Mouse (Mus musculus) layer of hippocampus, postnatal 25 days (tissue): ENCODE measurements around the gene Tspan1. TPM values are rescaled to one million over a fixed set of nuclear protein-coding genes. Genes with fewer than 3 reads are reported as not detected.

Experiments used
- DNase-seq, 2 experiments: peaks; one replicate each; pipeline ENCODE4 v3.0.0; 2022; ENCODE audit warnings: mixed read lengths in 2 of 2, low spot score in 1 of 2; ENCODE audit errors: extremely low spot score in 1 of 2
- total RNA-seq, 2 experiments: library from RNA; stranded (reverse); gene quantifications; 2 replicates each; pipeline ENCODE4 v1.2.3; 2021

The Tspan1 gene
- not detected for total RNA-seq

DNA sequence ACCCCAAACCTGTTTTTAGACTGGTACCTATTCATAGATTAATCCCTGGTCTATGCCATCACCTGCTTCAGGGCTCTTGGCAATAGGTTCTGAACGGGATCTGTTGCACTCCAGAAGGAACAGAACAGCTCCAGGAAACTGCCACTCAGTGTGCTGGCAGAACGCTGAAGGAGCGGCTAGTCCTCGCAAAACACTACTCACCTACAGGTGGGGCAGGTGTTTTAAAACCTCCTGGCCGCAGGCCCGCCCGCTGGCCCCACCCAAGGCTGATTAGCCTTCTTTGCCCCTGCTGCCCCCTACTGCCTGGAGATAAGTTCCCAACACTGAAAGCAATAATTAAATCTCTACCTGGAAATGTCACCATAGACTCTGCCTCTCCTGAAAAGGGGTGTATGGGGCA, at the start of gene Tspan1:
TSS of gene Tspan1 (minus strand) at position 198 of the 400 bp plus-strand sequence.
- DNase-seq = no peak

DNA sequence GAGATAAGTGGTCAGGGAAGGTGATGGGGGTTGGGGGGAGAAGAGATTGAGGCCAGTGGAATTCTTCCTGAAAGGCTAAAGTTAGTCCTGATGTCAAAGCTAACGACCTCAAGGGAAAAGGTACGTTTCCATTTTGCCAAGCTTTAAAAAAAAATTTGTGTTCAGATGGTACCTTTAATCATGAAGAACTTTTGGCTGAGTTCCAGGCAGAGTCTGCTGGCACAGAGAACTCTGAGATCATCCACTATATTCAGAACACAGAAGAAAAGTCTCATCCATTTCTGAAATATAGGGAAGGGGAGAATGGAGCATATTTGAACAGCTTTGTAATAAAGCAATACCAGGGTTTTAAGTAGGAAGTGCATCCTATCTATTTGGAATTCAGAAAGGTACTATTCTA, 49.6 kb upstream of the Tspan1 start:
- DNase-seq = no peak

DNA sequence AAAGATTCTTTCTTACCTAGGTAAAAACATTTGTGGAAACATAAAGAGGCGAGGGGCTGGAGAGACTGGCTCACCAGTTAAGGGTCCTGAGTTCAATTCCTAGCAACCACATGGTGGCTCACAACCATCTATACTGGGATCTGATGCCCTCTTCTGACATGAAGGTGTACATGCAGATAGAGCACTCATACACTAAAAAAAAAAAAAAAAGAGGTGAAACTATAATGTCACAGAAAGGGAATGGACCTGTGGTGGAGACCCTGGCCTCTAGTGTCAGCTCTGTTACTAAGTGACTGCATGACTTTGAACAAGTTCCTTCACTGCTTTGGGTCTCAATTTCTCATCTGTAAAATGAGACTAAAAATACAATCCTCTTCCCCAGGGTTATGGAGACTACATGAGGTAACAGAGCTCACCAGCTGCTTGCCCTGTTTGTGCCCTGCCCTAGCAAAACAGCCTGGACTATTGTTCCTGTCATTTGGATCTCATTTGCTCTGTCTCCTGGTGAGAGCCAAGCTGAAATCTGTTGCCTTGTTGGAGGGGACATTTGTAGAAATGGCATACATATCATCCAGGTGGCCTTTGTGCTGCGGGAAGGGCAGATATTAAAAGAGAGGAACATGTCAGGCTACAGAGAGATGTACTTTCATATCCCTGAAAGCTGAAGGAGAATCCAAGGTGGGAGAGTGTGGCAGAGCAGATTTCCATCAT, 48.6 kb upstream of the Tspan1 start:
- no peak for DNase-seq

DNA sequence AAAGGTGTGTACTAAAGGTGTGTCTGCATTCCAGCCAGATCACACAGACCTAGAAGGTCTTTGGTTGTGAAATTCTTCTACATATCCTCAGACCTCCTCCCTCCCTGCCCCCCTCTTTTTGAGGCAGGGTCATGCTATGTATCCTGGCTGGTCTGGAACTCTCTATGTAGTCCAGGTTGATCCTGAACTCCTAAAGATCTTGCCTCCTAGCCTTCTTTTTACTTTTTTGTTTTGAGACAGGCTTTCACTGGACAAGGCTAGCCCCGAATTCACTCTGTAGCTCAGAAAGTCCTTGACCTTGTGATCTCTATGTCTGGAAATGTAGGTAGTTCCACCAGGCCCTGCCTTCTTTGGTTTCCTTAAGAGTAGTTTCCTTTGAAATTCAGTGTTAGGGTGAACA, 41.5 kb upstream of the Tspan1 start:
- no peak for DNase-seq

DNA sequence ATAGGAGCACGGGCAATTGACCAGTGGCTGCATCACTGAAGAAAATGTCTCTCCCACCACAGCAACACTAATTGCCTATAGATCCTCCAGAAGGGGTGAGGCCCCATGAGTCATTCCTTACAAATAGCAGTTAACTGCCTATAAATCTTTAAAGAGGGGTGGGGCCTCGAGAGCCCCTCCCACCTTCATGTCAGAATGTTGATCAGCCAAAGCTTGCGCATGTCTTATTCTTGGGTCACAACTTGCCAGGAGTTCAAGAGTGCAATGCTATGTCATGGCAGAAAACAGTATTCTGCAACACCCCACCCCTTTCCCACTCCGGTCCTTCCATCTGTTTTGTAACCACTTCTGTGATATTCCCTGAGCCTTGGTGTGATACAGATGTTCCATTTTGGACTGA, 39.1 kb upstream of the Tspan1 start:
- no peak for DNase-seq

DNA sequence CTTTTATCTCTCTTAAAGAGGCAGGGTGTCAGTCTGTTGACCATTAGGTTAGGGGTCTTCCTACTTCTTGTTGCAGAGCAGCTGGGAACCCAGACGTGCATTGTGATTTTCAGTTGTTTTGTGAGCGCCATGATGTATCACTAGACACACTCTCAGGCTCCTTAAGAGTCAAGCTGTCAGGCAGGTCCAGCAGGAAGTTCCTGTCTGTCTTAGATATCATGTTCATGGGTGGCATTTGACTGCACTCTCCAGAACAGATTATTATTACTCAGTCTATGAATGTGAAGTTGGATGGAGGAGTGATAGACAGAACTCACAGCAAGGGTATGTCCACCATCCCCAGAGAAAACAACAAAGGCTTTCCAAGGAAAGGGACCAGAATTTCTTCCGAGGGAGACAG, 37.0 kb upstream of the Tspan1 start:
- no peak for DNase-seq

DNA sequence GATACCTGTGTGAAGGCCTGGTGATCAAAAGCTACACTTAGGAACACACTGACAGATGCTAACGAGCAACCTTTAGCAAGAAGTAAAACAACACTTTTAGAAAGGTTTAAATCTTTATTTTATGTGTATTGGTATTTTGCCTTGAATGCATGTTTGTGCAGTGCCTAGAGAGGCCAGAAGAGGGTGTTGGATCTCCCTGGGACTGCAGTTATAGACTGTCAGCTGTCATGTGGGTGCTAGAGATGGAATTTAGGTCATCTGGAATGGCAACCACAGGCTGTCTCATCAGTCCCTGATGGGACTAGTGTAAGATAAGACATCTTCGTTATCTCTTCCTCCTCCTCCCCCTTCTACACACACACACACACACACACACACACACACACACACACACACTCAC, 31.0 kb upstream of the Tspan1 start:
- DNase-seq = no peak

DNA sequence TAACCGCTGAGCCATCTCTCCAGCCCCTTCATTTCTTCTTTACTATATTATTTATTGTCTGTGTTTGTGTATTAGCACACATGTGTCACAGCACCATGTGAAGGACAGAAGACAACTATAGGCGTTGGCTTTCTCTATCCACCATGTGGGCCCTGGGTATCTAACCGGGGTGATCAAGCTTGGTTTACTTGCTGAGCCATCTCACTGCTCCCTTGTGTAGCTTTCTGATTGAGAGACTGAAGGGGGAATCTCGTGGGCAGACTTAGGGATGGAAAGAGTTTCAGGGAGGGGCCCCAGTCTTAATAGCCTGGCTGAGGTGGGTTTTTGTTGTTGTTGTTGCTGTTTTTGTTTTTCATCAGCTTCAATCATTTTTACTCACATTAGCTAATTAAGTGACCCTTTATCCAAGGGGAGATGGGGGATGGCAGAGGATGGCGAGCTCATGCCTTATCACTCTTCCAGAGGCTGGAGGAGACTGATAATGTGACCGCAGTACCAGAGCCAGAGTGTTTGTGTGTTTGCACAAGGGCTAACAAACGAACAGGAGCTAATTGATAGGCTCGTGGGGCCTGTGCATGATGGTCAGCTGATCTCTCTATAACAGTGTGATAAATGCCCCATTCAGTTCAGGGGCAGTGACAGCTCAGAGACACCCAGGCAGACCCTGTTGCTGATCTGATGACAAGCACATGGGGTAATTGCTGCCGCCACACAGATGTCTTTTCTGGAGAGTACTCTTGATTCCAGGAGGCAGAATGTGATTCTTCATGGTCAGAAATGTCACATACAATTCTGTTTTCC, 26.4 kb upstream of the Tspan1 start:
- DNase-seq = no peak

DNA sequence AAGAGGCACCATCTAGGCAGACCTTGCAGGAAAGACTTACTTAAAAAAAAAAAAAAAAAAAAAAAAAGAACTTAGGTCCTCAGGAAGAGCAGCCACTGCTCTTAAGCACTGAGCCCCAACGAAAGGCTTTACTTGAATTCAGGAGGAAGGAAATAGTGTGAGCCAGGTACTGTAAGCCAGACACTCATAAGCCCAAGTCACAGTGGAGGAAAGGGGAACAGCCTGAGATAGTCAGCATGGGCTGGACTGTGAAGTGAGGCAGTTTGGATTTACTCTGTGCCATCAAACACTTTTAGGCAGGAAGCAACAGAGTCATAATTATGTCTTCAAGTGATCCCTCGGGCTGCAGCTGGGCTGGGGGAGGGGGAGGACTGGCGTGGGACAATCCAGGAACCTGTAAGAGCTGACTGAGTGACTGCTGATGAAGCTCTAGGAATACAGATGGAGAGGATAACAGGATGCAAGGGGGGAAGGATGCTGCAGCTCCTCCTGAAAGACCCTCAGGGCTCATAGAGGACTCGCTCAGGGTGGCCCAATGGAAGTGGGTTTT, 25.0 kb upstream of the Tspan1 start:
- DNase-seq = no peak

DNA sequence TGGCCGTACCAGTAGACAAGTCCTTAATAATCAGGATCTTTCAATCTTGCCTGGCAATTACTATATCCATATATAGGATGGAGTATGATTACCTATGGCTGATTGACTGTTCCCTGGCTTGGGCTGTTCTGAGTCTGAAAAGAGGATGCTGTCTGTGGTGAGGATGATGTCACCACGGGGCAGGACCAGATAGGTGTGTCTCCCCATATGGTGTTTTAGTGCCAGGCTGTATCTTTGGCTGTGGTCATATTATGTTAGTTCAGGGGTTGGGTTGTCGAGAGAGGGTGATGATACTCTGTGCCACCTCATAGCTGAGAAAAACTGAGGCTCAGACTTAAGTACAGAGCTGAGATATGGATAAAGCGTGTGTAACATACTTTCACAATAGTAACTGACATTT, 17.7 kb upstream of the Tspan1 start:
- no peak for DNase-seq

DNA sequence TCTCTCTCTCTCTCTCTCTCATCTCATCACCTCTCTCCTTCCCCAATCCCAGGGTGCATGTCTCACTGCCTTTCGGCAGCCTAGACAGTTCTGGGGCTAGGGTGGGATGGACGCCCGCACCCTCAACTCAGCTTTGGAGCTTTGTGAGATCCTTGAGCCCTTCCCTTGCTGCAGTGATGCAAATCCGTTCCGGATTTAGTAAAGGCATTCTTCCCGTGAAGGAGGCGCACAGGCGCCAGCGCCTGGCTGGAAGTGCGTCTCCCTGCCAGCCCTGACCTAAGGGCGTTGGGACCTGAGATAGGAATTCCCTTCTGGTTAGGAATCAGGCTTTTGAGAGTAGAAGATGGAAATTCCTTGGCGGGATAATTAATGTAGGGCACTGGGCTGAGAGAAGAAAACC, 15.3 kb upstream of the Tspan1 start:
- no peak for DNase-seq

DNA sequence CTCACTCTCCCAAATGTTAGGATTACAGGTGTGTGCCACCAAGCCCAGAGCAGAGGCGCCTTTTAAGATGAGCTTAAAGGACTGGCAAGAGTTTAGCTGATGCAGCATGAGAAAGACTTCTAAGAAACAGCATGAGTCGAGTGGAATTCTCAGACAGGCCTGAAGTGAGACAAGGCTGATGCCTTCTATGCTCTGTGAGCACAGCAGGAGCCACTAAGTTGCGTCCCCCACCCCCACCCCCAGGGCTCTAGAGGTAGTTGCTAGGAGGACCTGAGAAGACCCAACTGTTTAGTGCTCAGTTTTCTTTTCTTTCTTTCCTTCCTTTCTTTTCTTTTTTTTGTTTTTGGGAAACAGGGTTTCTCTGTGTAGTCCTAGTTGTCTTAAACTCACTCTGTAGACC, 14.7 kb upstream of the Tspan1 start:
- no peak for DNase-seq

DNA sequence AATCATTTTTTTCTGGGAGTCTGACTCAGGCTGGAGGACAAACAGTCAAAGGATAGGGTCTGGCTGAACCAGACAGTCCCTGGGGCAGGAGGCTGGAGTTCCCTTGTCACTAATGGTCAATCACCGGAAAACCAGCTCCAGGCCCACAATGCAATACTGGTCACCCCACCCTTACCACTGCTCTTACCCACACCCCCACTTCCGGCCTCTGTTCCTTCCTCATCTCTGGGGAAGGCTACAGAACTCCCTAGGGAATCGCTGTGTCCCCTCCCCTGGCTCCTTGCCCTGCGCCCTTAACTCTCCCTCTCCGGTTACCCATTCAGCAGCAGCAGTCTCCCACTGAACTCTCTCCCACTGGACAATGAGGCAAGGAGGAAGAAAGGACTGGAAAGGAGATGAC, 9.7 kb upstream of the Tspan1 start:
- DNase-seq = no peak

DNA sequence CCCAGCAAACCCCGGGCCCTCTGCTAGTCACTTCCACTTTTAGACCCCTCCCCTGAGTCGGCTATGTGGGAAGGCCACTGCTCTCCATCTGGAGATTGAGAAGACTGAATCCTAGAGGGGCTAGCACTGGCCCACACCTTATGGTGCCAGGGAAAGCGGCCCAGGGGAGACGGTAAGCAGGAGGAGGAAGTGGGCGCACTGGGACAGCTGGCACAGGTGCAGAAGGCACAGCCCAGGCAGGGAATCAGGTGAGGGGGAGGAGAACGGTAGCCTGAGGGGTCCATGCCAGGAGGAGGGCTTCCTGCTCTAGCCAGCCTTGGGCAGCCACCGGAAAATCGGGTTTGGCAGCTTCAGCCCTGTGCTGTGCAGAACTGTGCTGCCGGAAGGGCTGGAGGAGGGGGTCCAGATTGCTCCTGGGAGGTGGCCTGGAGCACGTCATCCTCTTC, 9.2 kb upstream of the Tspan1 start:
- DNase-seq = peak; percentile 44 to 59

DNA sequence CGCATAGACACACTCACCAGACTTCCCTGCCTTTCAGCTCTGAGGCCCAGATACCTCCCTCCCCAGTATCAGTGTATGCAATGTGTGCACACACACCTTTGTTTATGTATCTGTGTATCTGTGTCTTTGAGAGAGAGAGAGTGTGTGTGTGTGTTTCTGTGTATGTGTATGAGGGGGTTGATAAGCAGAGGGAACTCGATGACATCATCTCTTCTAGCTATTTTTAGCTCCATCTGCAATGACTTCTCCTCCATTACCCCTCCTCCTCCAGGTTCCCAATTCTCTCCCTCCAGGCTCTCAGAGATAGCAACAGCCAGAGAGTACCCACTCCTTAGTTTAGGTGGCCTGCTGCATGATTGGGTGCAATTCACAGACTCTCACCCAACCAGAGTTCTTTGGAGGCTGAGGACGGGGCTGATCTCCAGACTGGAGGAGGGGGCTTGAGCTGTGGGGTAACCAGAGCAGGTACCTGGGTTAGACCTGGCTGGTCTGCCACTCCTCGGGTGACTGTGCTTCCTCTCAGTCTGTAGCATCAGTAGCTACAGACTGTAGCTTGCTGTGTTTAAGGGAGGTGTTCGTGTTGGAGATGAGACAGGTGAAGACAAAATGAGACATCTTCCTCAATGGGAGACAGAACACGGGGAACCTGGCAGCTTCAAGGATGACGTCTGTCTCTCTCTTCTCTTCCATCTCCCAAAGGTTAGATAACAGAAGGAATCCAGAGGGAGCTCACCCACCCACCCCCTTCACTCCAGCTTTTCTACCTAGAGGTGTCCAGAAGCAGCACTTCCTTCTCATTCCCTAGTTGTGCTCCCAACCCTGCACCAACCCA, 8.5 kb upstream of the Tspan1 start:
- no peak for DNase-seq

DNA sequence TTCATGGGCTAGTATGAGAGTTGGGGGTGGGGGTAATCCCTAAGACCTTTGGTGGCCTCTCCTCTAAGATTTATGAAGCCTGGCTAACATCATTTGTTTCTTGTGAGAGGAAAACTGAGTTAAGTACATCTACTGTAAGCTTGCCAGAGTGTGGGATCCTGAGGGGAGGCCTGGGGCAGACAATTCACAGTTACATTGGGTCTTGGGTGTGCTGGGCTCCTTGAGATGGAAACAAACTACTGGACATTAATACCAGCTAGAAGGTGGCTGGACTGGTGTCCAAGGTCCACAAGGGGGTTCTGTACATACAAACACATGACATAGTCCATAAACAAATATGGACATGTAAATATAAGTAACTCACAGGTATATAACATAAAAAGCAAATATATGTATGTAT, 7.7 kb upstream of the Tspan1 start:
- DNase-seq = no peak

DNA sequence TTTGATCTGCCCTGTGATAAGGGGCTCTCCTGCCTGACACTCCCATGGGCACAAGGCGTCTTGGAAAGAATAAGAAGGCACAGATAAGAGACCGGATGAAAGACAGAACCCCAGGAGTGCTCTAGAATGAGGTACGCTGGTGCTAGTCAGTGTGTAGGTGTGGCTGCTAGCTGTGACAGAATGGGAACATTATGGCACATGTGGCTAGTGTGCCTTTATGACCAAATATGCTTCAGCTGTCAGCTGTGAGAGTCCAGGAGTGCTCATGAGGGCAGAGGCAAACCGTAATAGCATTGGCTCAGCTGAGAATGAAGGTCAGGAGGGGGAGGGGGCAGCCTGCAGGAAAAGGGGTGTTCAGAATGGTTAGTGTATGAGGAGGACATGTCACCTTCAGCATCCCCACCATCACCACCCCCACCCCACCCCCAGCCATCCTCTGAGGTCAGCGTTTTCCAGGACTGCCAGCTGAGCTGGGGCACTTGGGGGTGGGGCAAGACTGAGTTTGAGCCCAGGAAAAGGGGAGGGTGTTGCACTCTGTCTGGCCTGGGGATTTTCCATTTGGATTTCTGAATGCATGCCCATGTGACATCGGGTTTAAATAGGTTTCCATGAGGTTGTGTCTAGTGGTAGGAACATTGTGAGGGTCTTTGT, 7.2 kb upstream of the Tspan1 start:
- DNase-seq = no peak

DNA sequence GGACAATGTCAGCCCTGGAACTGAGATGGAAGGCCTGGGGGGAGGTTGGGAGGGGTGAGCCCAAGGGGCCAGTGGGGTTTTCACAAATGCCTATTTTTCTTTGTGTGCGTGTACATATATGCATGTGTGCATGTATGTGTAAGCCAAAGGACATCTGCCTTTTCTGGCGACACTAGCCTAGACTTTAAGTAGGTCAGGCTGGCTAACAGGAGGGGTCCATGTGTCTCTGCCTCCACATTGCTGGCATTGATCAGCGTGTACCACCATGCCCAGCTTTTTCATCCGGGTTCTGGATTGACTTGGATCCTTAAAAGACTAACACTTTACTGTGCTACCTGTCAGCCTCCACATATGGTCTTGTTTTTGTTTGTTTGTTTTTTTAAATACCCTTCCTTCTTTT, 6.4 kb upstream of the Tspan1 start:
- DNase-seq = no peak

DNA sequence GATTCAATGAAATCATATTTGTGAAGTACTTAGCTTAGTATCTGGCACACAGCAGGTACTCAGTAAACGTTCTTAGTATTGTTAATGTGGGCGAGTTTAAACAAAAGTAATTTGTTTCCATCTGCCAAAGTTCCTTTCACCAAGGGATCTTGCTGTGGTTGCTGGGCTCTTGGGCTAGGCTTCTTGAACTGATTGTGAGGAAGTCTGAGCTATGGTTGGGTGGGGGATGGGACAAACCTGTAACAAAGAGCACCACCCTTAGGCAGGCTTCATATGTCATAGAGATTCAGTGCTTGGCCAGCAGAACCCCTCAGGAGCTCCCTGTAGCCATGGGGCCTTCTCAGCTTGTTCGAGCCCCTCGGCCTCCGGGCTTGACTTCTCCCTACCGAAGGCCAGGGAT, 5.7 kb upstream of the Tspan1 start, which contains the start of the genes 1700042G07Rik and Gm49337:
TSS of gene 1700042G07Rik (plus strand) at position 301 of the 400 bp plus-strand sequence.
TSS of gene Gm49337 (plus strand) at position 313 of the 400 bp plus-strand sequence.
- DNase-seq = no peak

DNA sequence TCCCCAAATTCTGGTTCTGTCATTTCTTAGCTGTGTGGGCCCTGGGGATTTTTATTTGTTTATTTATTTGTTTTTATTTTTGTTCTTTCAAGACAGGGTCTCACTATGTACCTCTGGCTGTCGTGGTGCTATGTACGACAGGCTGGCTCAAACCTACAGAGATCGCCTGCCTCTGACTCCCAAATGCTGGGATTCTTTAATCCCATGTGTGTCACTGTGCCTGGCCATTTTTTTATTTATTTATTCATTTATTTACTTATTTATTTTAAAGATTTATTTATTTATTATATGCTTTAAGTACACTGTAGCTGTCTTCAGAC, 1.9 kb upstream of the Tspan1 start:
- no peak for DNase-seq
